Mouse (Mus musculus) brain, embryonic 18.5 days (tissue): ENCODE measurements at regions not wholly inside any gene's neighbourhood (a gene's known extent, or its start where the extent isn't known, plus 50 kb on each side); places are given as distances from the start of the nearest gene placed in this dataset.

Source experiments
- DNase-seq: peaks from one replicate; pipeline ENCODE4 v3.0.0-alpha.2; 2012; ENCODE audit warnings: low read depth, low spot score

DNA sequence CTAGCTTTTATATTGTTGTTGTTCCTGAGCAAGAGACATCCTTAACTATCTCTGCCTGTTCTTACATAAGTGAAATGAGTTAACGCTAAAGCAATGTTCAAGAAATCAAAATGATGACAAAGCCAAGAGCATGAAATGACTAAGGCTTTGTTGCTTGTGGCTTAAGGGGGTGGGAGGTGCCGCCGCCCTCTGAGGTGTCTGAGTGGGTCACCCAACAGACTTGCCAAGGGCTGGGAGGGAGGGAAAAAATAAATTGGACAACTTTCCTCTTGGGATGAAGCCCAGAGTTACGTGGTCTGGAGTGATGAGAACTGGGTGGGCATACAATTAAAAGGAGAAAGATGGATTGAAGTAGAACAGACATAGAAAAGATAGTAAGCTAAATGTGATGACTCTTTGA, 478.1 kb upstream of the Jag1 start:
- DNase-seq: no peak

GRCm38 (mm10) chr2:137591551-137591950, 475.1 kb upstream of the Jag1 start:
- no peak for DNase-seq

GRCm38 (mm10) chr2:137581491-137581890, 465.0 kb upstream of the Jag1 start:
- DNase-seq: no peak

DNA sequence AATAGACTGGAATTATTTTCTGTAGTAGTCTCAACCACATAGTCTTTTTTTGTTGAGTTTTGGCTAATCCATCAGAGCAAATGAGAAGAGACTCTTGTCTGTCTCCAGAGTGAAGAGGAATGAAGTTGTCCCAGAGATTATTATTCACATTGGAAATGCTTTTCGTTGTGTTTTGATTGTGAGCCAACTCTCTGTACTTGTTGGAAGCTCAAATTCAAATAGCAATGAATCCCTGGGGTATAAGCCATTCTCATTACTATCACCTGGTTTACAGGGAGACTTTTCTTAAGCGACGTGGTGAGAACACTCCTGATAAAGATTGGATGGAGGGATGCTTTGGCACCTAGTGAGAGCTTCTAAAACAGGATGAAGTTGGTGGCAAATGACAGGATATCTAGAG, 459.3 kb upstream of the Jag1 start:
- DNase-seq: no peak

- DNase-seq: no peak
These were observed 458.5 kb upstream of the Jag1 start for GRCm38 (mm10) chr2:137574845-137575449.

DNA sequence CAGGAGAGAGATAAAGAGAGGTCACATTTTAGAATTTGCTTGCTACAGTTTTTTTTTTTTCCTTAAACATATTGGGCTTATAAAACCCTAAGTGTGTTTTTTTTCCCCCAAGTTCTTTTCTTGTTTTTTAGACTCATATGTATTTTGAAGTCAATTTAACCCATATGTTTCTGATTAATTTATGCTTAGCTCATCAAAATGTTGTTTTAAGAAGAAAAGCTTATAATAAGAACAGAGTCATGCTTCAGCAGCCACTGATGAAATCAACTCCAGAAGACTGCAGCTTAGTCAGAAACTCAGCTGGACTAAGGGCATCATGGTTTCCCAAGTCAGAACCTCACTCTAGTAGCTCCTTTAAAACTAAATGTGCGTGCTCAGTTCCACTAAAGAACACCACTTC, 454.7 kb upstream of the Jag1 start:
- no peak for DNase-seq

GRCm38 (mm10) chr2:137566619-137567018, 450.2 kb upstream of the Jag1 start:
- DNase-seq: no peak

- no peak for DNase-seq
These were observed 447.7 kb upstream of the Jag1 start for GRCm38 (mm10) chr2:137564064-137564624.

GRCm38 (mm10) chr2:137560366-137560765, 443.9 kb upstream of the Jag1 start:
- no peak for DNase-seq

- DNase-seq: no peak
These were observed 437.4 kb upstream of the Jag1 start for GRCm38 (mm10) chr2:137553871-137554270.

- DNase-seq: no peak
These were observed 420.1 kb upstream of the Jag1 start for GRCm38 (mm10) chr2:137536581-137536980.

GRCm38 (mm10) chr2:137516271-137516670, 399.8 kb upstream of the Jag1 start:
- no peak for DNase-seq

GRCm38 (mm10) chr2:137515043-137515442, 398.6 kb upstream of the Jag1 start:
- DNase-seq: no peak

GRCm38 (mm10) chr2:137513895-137514506, 397.6 kb upstream of the Jag1 start:
- no peak for DNase-seq

- DNase-seq: no peak
These were observed 394.3 kb upstream of the Jag1 start for GRCm38 (mm10) chr2:137510671-137511235.

DNA sequence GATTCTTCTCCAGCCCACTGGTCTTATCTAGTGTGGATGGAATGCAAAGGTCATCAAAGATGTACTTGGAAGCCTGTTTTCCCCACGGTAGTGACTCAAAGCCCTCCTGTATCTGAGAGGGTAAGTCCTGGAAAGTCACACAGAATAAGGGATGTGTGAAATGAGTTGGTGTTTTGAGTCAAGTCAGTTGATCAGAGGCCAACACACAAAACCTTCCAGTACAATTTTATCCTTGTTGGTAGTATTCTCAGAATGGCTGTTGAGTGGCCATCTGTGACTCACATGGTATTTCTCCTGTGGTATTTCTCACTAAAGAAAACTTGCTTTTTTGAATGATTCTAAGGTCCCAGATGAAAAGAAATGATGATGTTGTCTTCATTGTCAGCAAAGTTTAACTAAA, 384.8 kb upstream of the Jag1 start:
- DNase-seq: no peak

DNA sequence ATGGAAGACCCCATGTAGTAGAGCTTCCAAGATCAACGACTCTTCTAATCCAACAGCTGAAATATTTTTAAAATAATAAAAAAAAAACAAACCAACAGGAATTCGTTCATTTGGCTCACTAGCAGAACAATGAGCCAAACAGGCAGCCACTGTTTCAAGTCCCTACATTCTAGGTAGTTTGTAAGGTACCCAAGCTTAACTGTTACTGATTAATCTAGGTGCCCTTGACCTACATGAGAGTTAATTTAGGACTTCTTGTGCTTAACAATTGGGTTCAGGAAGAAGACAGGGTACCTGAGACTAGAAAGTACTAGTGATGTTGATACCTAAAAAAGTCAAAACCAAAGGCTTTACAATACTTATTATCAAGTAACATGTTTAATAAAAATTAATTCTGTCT, 381.2 kb upstream of the Jag1 start:
- DNase-seq: no peak

DNA sequence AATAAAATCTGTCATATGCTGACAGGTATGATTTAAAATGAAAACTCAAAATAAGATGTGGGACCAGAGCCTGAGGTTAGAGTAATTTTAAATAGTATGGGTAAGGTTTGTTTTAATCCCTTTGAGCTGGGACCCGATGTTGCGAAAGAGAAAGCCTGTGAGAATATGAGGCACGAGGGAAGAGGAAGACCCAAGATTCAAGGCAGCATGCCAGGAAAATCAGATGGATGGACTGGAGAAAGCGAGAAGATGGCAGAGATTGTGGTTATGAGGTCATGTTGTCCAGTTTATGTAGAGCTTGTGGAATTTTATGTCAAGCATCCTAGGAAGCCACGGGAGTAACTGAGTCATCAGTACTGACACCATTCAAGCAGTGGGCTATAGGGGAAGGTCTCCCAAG, 377.2 kb upstream of the Jag1 start:
- DNase-seq: no peak

DNA sequence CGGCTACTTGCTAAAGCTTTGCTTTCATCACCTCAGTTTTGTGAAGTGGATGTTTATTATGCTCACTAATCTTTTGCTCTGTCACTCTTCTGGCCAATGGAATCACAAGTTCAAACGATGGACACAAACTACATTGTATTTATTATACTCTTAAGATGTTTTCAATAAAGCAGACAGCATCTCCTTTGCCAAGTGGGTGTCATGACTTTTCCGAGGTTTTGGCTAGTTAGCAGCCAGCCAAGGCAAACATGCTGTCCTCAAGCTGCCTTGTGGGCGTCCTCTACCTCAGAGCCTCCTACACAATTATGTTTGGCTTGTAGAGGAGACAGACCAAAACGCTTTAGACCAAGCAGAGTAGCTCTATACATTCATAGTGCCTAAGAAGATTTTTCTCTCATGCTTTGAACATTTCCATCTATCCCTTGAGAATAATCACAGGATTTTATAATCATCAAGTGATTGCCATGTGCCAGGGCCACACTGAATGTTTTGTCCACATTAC, 372.8 kb upstream of the Jag1 start:
- DNase-seq: no peak

- no peak for DNase-seq
These were observed 352.3 kb upstream of the Jag1 start for GRCm38 (mm10) chr2:137468769-137469168.

GRCm38 (mm10) chr2:137457061-137457753, 340.8 kb upstream of the Jag1 start:
- DNase-seq: no peak

- no peak for DNase-seq
These were observed 340.0 kb upstream of the Jag1 start for GRCm38 (mm10) chr2:137456436-137456835.
